Mouse (Mus musculus) spleen, postnatal 14 days (tissue): Measurements from ENCODE around the gene Phtf1.

Experiments
- DNase-seq, 2 experiments: peaks; one replicate each; pipeline ENCODE4 v3.0.0; 2021 to 2022; ENCODE audit warnings: low spot score in 2 of 2

The Phtf1 gene

DNA sequence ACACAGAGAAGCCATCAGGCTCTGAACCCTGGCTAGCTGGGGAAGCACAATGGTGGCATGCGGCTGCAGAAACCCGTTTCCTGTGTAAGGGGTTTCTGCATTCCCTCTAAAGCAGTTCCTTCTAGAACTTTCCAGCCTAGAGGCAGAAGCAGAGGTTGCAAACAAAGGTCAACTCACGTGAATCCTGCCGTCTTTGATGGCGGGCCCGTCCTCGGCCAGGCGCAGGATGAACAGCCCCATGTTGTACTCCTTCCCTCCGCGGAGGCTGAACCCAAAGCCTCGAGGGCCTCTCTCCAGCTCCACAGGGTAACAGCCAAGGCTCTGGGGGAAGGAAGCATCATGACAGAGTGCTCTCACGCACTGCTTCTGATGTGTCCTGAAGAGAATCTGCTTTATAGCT, 52.2 kb downstream of the Phtf1 start:
- DNase-seq = no peak

DNA sequence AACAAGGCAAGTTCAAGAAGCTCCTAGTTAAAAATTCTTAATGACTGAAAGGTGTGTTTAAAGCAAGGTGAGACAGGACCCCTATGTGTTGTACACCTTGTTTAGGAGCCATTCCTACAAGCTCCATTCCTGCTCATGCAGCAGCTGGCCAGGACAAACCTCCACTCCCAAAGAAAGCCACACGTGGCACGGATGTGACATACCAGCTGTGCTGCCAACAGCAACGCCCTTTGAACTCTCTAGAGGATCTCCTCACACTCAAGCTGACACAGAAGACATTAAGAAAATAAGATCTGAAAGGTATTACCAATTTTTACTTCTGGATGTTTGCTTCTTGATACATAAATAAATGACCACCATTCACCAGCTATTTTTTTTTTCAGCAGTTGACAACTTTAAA, 59.0 kb downstream of the Phtf1 start:
- no peak for DNase-seq

DNA sequence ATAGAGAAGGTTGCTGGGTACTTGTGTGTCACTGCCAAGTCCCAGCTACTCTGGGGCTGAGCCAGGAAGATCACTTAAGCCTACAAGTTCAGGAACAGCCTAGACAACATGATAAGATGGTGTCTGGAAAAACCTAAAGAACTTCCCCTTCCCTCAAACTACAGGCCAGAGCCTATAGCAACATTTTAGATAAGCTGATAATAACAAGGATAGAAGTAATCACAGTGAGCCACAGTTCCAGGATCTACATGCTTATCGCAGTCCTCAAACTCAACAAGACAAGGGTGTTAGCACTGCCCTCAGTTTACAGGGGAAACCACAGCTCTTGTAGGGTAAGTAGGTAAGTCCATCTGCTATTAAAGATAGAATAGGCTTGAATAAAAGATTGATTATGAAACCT, 64.2 kb downstream of the Phtf1 start:
- DNase-seq = no peak

DNA sequence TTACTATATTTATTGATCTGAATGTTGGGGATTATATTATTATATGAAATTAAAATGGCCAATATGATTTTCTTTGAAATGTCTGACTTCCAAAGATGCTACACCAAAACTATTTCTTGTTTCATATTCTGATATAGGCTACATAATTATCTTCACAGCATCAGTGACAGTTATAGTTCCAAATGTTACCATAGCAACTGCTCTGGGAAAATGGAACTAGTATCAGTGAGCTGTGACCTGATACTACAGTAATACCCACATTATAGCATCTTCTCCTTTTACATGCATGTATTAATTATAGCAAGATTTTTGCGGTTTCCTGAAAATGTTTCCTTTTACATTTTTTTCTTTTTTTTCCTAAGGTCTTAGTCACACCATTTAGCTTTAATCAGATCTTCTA, 64.8 kb downstream of the Phtf1 start:
- no peak for DNase-seq

DNA sequence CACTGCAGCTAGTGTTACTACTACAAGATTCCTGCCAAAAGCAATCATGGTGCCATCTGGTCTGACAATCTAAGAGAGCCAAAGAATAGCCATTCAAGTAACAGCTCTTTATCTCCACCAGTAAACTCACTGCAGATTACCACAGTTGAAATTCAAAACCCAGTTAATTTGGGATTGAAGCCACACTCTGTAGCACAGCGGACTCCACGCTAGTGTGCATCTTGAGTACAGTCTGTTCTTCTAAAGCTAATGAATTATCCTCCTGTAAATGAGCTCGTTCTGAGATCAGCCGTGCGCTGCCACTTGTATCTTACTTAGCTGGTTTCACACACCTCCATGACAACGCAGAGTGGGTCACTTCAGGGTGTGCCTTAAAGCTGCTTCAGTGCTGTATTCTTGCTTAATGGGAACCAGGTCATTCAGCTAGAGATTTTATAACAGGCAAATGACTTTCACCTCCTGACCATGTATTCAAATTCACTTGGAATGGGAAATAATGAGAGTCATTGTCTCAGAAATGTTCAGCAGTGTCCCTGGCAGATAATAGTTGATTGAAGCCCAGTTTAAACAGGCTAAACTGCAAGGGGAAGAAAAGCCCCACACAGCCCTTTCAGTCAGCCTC, 91.2 kb downstream of the Phtf1 start:
- no peak for DNase-seq

DNA sequence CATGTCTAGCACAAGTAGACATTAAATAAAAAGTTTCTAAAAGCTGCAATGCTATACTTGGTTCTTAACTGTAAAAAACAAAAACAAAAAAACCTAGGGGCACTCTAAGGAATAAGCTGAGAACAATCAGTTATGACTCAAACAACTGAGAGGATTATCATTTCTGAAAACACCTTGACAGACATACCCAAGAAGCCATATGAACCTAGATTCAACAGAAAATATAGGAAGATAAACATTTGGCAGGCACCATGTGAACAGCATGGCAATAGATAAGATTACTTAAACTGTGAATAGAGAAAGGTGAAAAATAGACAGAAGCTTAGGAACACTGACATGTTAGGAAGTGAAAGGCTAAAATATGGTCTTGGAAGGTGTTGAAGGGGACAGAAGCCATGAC, 101.5 kb downstream of the Phtf1 start:
- DNase-seq = no peak
